Mouse (Mus musculus) hindbrain, embryonic 10.5 days (tissue): ENCODE results near the gene Rassf3. TPM values are rescaled to one million over a fixed set of nuclear protein-coding genes. Genes with fewer than 3 reads are reported as not detected.

Experiments used
- DNase-seq: peaks from one replicate; pipeline ENCODE4 v3.0.0-alpha.2; 2017; ENCODE audit warnings: low spot score
- H3K27ac ChIP-seq: fragments of 300-500 bp; sonication (generic); 2 replicates; pipeline ENCODE4 v1.5.1; 2016; ENCODE audit warnings: mild to moderate bottlenecking, moderate library complexity
- H3K27me3 ChIP-seq: fragments of 300-500 bp; sonication (generic); 2 replicates; pipeline ENCODE4 v1.6.1; 2016; ENCODE audit warnings: mild to moderate bottlenecking; ENCODE audit not compliant: poor library complexity, insufficient read depth, severe bottlenecking
- H3K36me3 ChIP-seq: fragments of 300-500 bp; sonication (generic); 2 replicates; pipeline ENCODE4 v1.6.1; 2016; ENCODE audit warnings: mild to moderate bottlenecking, moderate library complexity
- H3K4me1 ChIP-seq: fragments of 300-500 bp; sonication (generic); replicated peaks from 2 replicates; pipeline ENCODE4 v1.6.1; 2016; ENCODE audit warnings: mild to moderate bottlenecking
- H3K4me3 ChIP-seq: fragments of 300-500 bp; sonication (generic); 2 replicates; pipeline ENCODE4 v1.5.1; 2016; ENCODE audit warnings: mild to moderate bottlenecking, moderate library complexity
- H3K9me3 ChIP-seq: fragments of 300-500 bp; sonication (generic); 2 replicates; pipeline ENCODE4 v1.6.1; 2016; ENCODE audit warnings: mild to moderate bottlenecking, moderate library complexity
- WGBS: fragments of 180-500 bp; shearing (Covaris S2); methylation state at CpG from one replicate; pipeline ENCODE4 v1.1.7; 2016; 5-methylcytosine and 5-hydroxymethylcytosine counted together
- polyA plus RNA-seq: library from polyadenylated mRNA; unstranded; fragments of >200 nt; fragmentation: Nextera tagmentation; extraction: Ambion mirVana; gene quantifications from 2 replicates; pipeline ENCODE4 v1.2.1, GENCODE M21; 2016

Rassf3 gene
- polyA plus RNA-seq, 1 experiment from 2014 or later = 8.0 TPM

- Histone ChIP-seq H3K4me3 (no peak overlapping the region), H3K27ac (no peak overlapping the region), H3K36me3 (peaks cover 68% of the 10 kb centered on the region), H3K4me1 (no peaks in the 10 kb centered on the region), H3K27me3 (no peaks in the 10 kb centered on the region), H3K9me3 (no peaks in the 10 kb centered on the region)
- DNase-seq = no peak
- WGBS = 87% methylated on average over 20 of the region's 20 CpGs
Measured at GRCm38 (mm10) chr10:121395542-121396176, 80.5 kb downstream of the Rassf3 start.

GRCm38 (mm10) chr10:121394789-121395325 lies 81.3 kb downstream of the Rassf3 start:
- Histone ChIP-seq H3K36me3 (peaks cover 76% of the 10 kb centered on the region), H3K27me3 (no peaks in the 10 kb centered on the region), H3K27ac (no peak overlapping the region), H3K9me3 (no peaks in the 10 kb centered on the region), H3K4me3 (no peak overlapping the region), H3K4me1 (0 out of 2 replicates have a peak, but pooled peaks cover 5% of the 10 kb centered on the region)
- 92% methylated on average over 18 of the region's 18 CpGs for WGBS
- no peak for DNase-seq

GRCm38 (mm10) chr10:121394270-121394669 lies 81.9 kb downstream of the Rassf3 start:
- no peaks in the 10 kb centered on the region for H3K27me3 ChIP-seq
- H3K4me3 ChIP-seq = no peak overlapping the region
- no peak for DNase-seq
- no peaks in the 10 kb centered on the region for H3K9me3 ChIP-seq
- no peak overlapping the region for H3K27ac ChIP-seq
- WGBS = 94% methylated on average over 6 of the region's 6 CpGs
- peaks cover 82% of the 10 kb centered on the region for H3K36me3 ChIP-seq
- 0 out of 2 replicates have a peak, but pooled peaks cover 5% of the 10 kb centered on the region for H3K4me1 ChIP-seq

DNA sequence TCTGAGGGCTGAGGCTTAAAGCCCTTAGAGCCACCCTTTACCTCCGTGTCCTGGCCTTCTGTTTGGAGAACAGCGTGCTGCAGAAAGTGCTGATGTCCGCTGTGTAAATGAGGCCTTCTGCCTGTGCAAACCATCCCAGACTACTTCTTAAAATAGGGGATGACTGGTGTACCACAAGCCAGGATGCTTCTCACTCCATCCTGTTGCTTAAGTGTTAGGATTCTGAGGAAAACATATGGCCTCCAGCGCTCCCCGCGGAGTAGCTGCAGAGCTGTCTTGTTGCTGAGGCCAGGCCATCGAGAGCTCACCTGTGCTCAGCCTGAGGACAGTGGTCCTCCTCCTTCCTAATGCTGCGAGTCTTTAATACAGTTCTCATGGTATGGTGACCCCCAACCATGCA lies 84.2 kb downstream of the Rassf3 start:
- Histone ChIP-seq H3K4me3 (no peak overlapping the region), H3K27ac (no peak overlapping the region), H3K27me3 (no peaks in the 10 kb centered on the region), H3K4me1 (peaks cover 6% of the 10 kb centered on the region; the same call in 1 of the 2 replicates), H3K9me3 (no peaks in the 10 kb centered on the region), H3K36me3 (peaks cover 98% of the 10 kb centered on the region)
- no peak for DNase-seq
- WGBS = 95% methylated on average over 8 of the region's 8 CpGs

DNA sequence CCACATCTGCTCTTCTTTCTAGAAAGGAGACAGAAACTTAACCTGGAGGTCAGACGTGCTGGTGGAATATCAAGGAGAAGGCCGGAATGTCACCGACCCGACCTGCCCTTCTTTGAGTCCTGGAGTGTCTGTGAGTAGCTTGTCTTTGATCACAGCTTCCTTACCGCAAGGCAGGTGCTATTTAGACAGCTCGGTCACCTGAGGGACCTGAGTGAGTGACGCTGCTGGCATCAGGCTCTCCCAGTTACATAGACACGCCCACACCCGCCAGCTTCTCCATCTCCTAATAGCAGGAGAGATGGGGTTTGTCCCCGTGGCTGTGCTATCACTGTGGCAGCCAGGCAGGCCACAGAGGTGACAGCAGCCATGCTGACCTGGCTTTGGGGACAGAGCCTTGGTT lies 85.5 kb downstream of the Rassf3 start:
- Histone ChIP-seq H3K36me3 (peaks cover 97% of the 10 kb centered on the region), H3K27me3 (no peaks in the 10 kb centered on the region), H3K4me3 (no peak overlapping the region), H3K27ac (no peak overlapping the region), H3K9me3 (no peaks in the 10 kb centered on the region), H3K4me1 (peaks cover 12% of the 10 kb centered on the region; the same call in 1 of the 2 replicates)
- no peak for DNase-seq
- WGBS = 79% methylated on average over 10 of the region's 10 CpGs

DNA sequence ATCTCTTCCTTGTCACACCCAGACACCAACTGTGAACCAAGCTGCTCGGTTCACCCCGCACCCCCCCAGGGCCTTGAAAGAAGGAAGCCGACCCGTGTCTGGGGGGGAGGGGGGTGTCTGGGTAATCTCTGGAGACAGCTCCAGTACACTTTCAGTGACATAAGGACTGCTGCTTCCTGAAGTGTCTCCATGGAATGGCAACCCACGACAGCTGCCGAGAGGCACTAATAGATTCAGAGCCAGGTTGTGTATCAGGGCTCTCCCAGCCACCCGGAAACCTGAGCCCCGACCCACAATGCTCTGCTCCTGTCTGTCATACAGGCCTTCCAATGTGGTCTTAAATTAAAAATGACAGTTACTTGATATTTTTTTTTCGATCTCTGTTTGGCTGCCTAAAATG lies 89.8 kb downstream of the Rassf3 start:
- Histone ChIP-seq H3K36me3 (peaks cover 97% of the 10 kb centered on the region), H3K4me1 (peaks cover 12% of the 10 kb centered on the region; the same call in 1 of the 2 replicates), H3K27me3 (no peaks in the 10 kb centered on the region), H3K4me3 (no peak overlapping the region), H3K9me3 (no peaks in the 10 kb centered on the region), H3K27ac (no peak overlapping the region)
- peak; percentile 42 for DNase-seq
- 64% methylated on average over 9 of the region's 9 CpGs for WGBS

DNA sequence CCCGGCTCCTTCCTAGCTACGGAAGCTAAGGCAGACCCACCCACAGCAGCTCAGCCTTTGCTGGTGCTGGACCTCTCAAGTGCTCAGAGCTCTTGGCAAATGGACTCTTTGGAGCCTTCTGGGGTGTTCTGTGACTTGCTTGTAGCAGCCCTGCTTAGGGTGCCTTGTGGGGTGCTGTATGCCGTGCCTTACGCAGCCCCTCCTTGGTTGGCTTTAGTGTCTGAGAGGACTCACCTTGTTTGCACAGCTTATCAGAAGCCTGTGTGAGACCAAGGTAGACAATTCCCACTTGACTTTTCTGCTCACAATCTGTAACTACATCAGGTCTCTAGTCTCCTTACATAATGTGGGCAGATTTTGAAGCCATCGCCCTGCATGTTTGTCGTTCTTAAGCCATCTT lies 90.5 kb downstream of the Rassf3 start:
- peaks cover 97% of the 10 kb centered on the region for H3K36me3 ChIP-seq
- 97% methylated on average over 6 of the region's 6 CpGs for WGBS
- H3K27ac ChIP-seq = peak overlapping the region; percentile 66; the same call in 1 of the 2 replicates

DNA sequence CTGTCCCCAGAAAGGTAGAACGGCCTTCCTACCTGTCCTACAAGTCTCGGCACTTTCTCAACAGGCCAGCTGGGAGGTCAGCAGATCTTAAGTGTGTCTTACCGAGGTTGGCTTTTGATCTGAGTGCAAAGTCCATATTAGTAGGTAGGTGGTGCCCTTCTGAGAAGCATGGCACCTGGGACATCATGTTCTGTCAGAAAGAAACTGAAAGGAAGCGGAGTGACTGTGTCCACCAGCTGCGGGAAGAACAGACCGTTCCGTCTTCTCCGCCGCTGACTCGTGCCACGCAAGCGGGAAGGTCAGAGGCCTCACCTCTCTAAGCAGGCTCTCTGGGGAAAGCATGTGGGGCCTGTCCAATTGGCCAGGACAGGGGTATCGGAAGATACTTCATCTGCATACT lies 91.4 kb downstream of the Rassf3 start:
- H3K36me3 ChIP-seq = peaks cover 97% of the 10 kb centered on the region
- no peak for DNase-seq
- no peak overlapping the region for H3K4me3 ChIP-seq
- H3K27me3 ChIP-seq = no peaks in the 10 kb centered on the region
- peaks cover 8% of the 10 kb centered on the region; the same call in 1 of the 2 replicates for H3K4me1 ChIP-seq
- no peaks in the 10 kb centered on the region for H3K9me3 ChIP-seq
- no peak overlapping the region for H3K27ac ChIP-seq
- WGBS = 93% methylated on average over 13 of the region's 13 CpGs

More for the DNA sequence above, 90.5 kb downstream of the Rassf3 start:
- no peak for DNase-seq
- H3K9me3 ChIP-seq = no peaks in the 10 kb centered on the region
- no peak overlapping the region for H3K4me3 ChIP-seq
- peaks cover 12% of the 10 kb centered on the region; the same call in 1 of the 2 replicates for H3K4me1 ChIP-seq
- H3K27me3 ChIP-seq = no peaks in the 10 kb centered on the region

DNA sequence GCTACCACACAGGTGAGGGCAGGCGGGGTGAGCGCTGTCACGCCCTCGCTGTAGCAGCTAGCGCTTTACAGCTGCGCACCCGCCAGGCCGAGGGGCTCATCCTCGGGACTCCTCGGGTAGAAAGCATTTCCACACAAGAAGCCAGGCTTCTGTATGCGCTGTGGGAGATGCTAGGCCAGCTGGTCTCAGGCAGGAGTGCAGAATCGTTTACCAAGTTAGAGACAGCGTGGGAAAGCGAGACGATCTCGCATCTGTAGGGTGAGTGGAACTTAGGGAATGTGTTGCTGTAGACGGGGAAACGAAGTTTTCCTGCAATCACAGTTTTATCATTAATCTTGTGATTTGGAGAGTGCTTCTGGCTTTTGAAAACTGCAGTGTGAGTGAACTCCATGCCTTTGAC lies 94.9 kb downstream of the Rassf3 start:
- Histone ChIP-seq H3K4me1 (0 out of 2 replicates have a peak, but pooled peaks cover 3% of the 10 kb centered on the region), H3K36me3 (peaks cover 100% of the 10 kb centered on the region), H3K9me3 (no peaks in the 10 kb centered on the region), H3K27me3 (no peaks in the 10 kb centered on the region), H3K4me3 (no peak overlapping the region), H3K27ac (no peak overlapping the region)
- WGBS = 94% methylated on average over 18 of the region's 18 CpGs
- DNase-seq = no peak

DNA sequence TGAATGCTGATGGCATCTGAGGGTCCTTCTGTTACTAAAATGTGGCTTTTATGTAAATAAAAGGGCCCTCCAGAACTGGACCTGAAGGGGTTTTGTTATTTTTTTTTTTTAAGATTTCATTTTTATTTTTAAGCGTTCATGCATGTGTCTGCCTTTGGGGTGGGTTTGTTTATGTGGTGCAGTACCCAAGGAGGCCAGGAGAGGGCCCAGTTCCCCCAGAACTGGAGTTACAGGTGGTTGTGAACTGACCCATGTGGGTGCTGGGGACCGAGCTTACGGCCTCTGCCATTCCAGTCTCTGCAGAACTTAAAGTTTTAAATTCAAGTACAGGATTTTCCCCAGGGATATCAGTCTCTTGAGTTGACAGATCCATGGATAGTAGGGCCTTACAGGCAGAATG lies 96.8 kb downstream of the Rassf3 start:
- DNase-seq = no peak
- Histone ChIP-seq H3K9me3 (no peaks in the 10 kb centered on the region), H3K36me3 (peaks cover 99% of the 10 kb centered on the region), H3K4me1 (0 out of 2 replicates have a peak, but pooled peaks cover 4% of the 10 kb centered on the region), H3K27ac (no peak overlapping the region), H3K27me3 (no peaks in the 10 kb centered on the region), H3K4me3 (no peak overlapping the region)
- 95% methylated on average over 3 of the region's 3 CpGs for WGBS

DNA sequence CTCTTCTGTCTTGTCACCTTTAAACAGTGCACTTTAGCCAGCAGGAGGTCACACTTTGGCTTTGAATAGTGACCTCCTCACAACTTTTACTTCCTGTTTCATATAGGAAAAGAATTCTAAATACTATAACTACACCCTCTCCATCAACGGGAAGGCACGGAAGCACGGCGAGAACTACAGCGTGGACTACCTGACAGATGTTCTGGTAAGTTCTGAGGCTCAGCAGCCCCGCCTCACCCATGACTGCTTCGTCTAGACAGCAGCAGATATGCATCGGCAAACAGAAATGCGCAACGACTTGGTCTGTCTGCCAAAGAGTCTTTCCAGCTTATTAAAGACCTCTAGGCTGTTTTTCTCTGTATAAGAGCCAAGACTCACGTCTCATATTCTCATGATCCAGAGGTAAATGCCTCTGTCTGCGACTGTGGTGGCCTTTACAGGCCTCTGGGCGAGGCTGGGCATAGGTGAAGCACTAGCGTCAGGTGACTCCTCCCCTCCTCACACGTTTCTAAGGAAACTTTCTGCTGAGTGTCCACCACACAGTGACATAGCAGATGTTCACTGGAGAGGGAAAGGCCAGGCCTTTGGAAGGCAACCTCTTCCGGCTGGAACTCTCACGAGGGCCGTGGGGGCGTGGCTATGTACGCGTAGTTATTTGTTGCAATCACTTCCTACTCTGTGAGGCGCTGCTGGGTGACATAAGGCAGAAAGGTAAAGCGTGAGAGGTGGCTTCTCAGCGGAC lies 99.4 kb downstream of the Rassf3 start:
- H3K4me3 ChIP-seq = no peak overlapping the region
- 0 out of 2 replicates have a peak, but pooled peaks cover 7% of the 10 kb centered on the region for H3K4me1 ChIP-seq
- WGBS = 92% methylated on average over 24 of the region's 24 CpGs
- no peaks in the 10 kb centered on the region for H3K27me3 ChIP-seq
- H3K36me3 ChIP-seq = peaks cover 93% of the 10 kb centered on the region
- no peak overlapping the region for H3K27ac ChIP-seq
- H3K9me3 ChIP-seq = no peaks in the 10 kb centered on the region
- no peak for DNase-seq

- H3K36me3 ChIP-seq = peaks cover 93% of the 10 kb centered on the region
- 0 out of 2 replicates have a peak, but pooled peaks cover 7% of the 10 kb centered on the region for H3K4me1 ChIP-seq
- H3K27me3 ChIP-seq = no peaks in the 10 kb centered on the region
- no peaks in the 10 kb centered on the region for H3K9me3 ChIP-seq
- no peak overlapping the region for H3K27ac ChIP-seq
- no peak for DNase-seq
- no peak overlapping the region for H3K4me3 ChIP-seq
- WGBS = 84% methylated on average over 24 of the region's 24 CpGs
Measured at GRCm38 (mm10) chr10:121375649-121376493, 100.3 kb downstream of the Rassf3 start.
